Mouse (Mus musculus): ENCODE measurements around the gene Grn. TPM values are rescaled to one million over a fixed set of nuclear protein-coding genes. Genes with fewer than 3 reads are reported as not detected.
"Not testable (repeated sequence)": the region's sequence is repeated elsewhere in the genome, so short reads cannot be mapped to it uniquely, and the experiment has no call there.

Grn gene
- total RNA-seq, 2 experiments from 2014 or later, result 161 to 189 TPM

DNA sequence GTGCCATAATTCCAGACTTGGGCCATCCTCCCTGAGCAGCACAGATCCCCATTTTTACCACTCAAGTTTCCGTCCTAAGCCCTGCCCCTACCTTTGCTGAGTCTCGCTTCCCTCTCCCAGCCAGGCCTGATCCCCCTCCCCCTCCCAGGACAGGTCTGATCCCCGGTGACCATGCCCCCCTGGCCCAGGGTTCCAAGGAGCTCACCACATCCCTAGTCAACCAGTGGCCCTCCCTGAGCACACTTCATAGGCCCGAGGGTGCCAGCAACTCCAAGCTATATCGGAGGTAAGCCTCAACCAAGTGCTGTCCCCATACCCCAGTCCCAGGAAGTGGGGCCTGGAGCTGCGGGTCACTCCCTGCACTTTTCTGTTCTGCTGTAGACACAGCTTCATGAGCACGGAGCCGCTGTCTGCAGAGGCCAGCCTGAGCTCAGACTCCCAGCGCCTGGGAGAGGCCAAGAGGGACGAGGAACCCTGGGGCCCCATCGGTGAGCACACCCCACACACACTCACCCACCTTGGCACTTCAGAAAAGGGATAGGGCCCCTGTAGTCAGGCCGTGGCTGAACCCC, 29.5 kb upstream of the Grn start:
- DNase-seq, result peak; percentile 14

DNA sequence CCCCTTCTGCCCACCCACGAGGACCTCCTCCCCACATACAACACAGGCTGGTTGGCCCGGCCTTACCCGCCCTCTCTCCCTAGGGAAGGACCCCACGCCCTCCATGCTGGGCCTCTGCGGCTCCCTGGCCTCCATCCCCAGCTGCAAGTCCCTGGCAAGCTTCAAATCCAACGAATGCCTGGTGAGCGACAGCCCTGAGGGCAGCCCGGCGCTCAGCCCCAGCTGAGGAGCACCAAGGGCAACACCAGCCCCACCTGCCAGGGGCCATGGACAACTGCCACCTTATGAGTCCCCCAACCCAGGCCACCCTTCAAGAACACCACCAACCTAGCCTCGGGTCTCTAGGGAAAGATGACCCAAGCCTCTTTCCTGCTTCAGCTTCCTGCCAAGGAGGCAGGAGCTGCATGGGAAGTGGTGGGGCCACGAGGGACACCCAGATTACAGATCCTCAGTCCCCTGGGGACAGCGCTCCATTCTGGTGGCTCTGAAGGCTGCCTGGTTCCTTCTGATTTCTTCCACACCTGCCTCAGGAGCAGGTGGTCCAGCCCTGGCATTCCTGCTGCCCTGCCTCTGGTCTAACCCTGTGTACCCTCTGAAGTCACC, 28.1 kb upstream of the Grn start:
- peak; percentile 50 for DNase-seq

DNA sequence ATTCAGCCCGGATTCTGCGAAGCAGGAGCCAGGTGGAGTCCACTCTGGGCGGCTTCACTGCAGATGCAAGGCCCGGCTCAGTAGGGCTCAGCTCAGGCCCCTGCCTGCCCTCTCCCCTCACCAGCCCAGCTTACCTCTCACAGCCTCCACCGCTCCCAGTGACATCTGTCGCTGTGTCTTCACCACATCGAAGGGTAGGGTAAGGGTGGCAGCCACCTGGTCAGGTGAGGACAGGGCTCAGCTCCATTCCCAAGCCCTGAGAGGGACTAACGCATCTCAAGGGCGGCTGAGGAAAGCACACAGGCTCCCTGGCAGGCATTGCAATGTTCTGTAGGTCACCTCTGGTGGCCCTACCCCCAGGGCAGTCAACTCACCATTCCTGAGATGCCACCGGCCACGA, 26.5 kb upstream of the Grn start:
- DNase-seq, result no peak

DNA sequence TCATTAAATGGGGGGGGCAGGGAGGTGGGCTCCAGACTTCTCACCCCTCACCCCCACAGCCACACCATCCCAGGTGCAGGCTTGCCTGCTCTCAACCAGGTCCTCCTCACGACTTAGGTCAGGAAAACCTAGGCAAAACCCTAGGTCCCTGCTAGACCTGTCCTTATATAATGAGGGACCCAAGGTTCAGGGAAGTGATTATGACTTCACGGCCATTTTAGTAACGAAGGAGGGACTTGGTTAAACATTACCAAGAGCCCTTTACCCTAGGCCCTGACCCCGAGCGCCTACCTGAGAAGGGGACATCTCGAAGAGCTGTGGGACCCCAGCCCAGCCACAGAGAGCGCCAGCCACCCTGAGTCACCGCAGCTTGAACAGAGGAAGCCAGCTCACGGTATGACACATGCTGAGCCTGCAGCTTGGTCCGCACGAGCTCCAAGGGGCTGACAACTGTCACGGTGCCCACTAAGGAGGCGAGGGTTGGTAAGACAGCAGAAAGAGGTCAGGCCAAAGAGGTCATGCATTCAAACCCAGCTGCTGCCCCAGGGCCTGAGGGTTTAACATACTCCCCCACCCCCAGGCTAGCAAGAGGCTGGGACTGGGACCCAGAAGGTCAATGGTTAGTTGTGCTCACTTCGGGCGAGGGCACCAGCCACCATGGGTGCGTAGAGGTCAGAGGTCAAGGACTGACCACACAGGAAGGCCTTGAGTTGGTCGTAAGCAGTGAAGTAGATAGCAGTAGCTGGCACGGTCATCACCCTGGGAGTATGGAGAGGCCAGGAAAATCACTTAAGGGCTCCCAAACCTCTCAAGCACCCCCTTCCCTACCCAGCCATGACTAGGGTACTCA, 25.7 kb upstream of the Grn start:
- peak; percentile 36 for DNase-seq

DNA sequence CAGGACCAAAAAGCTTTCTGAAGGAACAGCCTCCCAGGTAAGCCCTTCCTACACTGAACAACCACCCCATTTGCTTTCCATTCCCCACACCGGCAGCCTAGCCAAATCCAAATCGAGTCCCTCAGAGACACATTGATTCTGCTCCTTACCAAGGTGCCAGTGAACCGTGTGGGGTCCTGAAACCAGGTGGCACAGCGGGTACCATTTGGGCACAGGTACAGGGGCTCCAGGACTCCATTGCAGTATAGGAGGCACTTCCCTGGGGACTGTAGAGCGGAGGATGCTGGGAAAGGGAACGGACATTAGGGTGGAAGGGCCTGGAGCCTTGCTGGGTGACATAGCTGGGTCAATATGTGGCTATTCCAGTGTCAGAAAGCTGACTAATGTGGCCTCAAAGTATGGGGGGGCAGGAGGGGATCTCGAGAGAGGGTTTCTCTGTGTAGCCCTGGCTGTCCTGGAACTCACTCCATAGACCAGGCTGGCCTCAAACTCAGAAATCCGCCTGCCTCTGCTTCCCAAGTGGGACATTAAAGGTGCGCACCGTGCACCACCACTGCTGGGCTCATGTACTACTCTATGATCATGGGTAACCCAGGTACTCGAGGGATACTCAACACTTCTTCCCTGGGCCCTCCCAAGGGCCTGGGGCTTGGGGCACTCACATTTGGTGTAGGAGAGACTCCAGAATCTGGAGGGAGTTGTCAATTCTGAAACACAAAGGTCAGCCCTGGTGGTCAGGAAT, 24.4 kb upstream of the Grn start:
- DNase-seq, result peak; percentile 7

DNA sequence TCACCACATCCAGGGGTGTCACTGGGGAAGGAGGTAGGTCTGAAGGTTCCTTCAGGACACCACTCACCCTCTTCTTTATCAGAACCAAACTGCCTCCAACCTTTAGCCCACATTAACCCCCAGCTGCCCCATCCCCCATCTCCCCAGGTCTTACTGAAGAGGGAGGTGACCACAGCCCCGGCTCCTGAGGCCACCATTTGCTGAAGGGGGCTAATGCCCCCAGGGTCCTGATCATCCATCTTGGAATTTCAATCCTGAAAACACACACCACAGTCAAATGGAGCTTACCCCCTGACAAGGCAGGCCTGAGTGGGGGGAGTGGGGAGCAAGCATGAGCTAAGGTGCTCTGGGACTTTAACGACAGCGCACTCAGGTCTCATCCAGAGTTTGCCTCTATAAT, 23.7 kb upstream of the Grn start:
- peak; percentile 30 for DNase-seq

DNA sequence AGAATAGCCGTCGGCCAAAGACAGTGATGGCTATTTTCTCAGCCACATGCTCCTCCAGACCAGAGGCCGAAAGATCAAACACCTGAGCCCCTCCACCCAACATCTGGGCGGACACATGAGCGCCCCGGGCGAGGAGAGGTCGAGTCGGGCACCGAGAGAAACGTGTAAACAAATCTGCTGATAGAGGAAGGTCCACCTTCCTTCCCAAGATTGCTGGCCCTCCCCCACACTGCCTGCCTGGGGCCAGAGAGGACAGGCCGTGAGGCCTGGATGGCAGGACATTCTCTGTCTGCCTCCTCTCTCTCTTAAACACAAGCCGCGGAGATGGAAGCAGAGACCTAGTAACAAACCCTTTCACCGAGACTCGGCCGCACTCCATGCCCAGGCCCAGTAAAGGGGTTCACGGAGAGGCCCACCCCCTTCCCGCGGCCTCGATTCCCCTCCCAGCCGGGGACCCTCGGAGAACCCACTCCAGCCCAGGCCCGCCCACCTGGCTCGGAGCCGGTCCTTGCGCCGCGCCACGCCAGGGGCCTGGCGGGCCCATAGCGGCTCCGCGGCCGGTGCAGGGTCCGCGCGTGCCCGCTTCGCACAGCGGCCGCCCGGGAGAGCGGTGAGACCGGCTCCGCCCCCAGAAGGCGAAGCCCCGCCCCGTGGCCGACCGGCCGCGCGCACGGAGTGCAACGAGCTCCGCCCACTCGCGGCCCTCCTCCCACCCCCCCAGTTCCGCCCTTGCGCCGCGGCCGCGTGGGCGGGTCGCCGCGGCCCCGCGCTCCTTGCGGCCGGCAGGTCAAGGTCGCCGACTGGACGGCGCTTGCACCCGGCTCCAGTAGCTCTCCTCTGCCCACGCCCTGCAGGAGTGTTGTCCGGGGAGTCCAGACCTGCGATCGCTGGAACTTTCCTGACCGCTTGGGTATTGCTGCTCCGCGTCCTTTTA, 22.9 kb upstream of the Grn start:
- peak; percentile 98 for DNase-seq

DNA sequence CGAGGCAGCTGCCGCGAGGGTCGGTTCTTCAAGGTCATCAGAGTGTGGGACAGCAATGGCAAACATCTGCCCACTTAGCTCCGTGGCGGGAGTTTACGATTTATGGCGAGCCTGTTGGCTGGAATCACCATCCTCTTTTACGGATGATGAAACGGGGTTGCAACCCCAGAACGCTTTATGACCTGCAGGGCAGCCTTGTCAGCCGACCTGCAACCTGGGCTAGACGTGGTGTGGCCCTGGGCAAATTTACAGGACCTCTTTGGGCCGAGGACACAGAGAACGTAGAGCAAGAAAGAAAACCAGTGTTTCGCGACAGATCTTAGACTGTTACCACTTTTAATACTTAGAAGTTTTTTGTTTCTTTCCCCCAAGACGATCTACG, 22.3 kb upstream of the Grn start, which contains the start of gene Slc25a39:
Gene Slc25a39 (minus strand): TSS at position 113 of the 382 bp plus-strand sequence.
- no peak for DNase-seq

DNA sequence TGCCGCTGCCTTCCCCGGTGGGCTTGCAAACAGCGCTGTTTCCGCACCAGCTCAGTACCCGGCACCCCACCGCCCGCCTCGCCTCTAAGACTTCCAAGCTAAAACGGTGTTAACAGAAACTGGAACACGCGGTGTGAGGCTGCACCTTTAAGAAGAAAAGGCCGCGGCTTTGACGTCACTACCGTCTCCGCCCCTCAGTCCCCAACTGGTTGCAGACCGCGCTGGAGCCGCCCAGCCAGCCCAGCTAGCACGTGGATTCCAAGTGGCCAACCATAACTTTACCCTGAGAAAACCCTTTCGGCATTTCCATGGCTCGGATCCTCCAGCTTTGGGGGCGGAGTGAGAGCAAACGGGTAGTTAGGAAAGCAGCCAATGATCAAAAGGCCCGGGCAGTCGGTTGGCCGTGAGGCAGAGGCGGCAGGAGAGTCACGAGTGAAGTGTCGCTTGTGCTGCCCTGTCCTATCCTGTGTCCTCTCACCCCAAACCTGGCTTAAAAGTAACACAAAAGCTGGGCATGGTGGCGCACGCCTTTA, 21.7 kb upstream of the Grn start:
- DNase-seq, result peak; percentile 97

DNA sequence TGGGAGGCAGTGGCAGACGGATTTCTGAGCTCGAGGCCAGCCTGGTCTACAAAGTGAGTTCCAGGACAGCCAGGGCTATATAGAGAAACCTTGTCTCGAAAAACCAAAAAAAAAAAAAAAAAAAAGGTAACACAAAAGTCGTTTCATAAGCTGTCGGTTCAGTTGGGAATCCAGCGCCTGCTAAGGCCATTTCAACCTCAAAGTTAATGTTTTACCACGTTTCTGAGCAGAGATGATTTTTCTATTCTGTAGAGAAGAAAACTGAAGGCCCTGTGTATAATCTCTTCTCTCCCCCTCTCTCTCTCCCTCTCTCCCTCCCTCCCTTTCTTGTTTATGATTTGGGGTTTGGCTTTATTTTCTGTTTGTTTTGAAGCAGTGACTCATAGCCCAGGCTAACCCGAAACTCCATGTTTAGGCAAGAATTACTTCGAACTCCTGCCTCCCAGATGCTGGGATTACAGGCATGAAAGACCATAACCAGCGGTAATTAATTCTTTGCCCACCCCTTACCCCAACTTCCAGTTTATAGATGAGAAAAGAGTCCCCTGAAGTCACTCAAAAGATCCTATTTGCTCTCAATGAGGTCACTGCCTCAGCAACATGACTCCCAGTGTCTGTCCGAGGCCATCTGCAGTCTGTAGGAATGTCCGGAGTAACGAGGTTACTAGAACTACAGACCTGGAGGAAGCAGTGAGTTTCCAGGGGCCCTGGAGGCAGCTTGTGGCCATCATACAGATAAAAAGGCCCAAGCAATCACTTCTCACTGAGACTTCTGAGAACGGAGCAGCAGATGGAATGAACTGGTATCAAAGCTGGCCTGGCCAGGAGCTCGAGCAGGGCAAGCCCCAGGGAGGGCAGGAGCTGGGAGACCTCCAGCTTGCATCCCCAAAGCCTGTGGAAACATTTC, 21.0 kb upstream of the Grn start:
- no peak for DNase-seq

DNA sequence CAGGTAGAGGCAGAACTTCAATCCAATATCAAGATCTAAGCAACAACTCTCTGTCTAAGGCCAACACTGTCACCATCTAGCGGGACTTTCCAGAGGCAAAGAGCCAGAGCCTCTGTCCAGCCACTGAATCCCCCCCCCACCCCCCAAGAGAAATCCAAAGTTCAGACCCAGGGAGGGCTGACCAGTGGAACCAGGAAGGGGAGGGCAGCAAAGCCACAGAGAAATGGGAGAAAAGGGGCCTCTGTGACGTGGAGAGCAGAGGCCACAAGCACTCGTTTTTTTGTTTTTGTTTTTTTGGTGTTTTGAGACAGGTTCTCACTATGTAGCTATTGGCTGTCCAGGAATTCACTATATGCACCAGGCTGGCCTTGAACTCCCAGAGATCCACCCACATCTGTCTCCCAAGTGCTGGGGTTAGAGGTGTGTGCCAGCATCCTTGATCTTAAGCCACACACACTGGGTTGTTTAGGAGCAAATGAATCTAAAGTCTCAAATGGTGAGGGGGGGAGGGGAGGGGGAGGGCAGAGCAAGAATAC, 20.3 kb upstream of the Grn start:
- DNase-seq, result peak; percentile 31

DNA sequence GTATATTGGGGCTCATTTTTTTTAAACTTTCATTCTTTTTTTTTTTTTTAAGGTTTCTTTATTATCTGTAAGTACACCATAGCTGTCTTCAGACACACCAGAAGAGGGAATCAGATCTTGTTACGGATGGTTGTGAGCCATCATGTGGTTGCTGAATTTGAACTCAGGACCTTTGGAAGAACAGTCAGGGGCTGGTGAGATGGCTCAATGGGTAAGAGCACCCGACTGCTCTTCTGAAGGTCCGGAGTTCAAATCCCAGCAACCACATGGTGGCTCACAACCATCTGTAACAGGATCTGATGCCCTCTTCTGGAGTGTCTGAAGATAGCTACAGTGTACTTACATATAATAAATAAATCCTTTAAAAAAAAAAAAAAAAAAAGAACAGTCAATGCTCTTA, 19.8 kb upstream of the Grn start:
- not testable (repeated sequence) for DNase-seq

DNA sequence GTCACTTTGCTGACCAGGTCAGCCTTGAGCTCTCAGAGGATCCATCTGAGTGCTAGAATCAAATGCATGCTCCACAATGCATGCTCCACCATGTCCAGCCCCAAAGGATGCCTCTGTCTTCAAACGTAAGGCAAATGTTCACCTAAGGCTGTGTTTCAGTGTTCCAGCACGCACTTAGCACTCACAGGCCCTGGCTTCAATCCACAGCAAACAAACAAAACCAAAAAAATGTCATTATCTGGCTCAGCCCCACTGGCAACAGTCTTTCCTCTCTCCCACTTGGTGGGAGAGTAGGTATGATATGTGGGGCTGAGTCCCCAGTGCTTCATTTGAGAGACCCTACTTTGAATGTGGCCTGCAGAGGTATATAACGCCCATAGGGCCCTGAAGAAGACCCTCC, 19.1 kb upstream of the Grn start:
- no peak for DNase-seq

DNA sequence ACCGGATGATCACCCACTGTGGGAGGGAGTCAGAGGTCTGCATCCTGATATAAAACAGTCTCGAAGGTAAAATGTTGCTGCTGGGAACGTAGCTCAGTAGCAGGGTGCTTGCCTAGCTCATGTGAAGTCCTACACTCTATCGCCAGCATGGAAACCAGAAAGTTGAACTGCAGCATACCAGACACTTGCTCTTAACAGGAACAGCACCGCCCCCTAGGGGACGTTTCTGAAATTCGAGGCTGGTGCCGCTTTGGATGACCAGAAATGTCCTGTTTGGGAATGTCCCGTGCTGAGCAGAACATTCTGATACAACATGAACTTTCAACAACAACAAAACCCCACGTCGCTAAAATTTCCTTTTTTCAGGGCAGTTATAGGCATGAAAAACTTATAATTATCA, 18.4 kb upstream of the Grn start:
- peak; percentile 96 for DNase-seq

DNA sequence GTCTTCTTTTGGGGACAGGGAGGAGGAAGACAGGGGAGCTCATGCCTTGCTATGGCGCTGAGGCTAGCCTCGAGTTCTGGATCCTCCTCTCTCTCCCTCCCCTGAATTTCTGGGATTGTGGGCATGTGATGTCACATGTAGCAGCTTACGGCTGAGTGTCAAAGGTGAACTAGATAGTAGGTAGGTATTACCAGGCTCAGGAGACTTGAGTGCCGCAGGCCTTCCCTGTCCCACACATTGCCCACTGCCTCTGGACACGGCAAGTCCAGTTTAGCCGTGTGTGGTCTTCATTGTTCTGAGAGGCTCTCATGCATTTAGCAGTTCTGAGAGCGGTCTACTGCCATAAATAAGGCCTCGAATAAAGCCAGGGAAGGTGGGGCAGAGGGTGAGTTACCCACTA, 17.1 kb upstream of the Grn start:
- no peak for DNase-seq

DNA sequence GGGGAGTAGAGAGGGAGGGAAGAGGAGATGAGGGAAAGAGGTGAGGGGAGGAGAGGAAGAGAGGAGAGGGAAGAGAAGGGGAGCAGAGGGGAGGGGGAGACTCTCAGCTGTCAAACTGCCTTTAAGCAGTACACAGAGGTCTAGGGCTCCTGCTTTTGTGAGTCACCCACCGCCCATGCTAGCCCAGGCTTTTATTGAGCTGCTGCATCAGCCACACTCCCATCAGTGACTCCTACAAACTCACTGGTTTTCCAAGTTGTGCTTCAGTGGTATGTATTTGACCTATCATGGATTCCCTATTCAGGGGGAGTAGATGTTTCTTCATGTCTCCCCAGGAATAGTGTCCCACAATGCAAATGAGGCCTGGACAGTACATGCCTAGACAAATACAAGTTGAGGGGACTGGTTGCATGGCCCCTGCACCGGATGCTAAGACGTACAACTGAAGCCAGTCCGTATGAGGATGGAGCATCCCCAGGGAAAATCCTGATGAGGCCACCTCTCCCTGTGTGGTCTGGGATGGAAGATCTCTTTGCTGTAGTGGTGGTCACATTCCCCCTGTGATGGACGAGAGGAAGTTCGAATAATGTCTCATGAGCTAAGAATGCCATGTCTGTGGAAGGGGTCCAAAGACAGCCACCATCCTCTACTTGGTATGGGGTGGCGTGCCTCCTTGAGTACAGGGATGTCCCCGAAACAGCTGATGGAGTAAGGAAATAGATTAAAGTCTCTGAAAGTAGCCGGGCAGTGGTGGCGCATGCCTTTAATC, 14.9 kb upstream of the Grn start:
- DNase-seq, result no peak

DNA sequence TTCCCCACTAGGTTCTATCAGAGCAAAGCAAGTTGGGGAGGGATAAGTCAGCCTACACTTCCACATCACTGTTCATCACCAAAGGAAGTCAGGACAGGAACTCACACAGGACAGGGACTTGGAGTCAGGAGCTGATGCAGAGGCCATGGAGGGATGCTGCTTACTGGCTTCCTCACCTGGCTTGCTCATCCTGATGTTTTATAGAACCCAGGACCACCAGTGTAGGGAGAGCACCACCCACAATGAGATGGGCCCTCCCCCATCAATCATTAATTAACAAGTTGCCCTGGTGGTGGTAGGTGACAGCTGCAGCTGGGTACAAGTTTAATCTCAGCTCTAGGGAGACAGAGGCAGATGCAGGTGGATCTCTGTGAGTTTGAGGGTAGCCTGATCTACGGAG, 13.0 kb upstream of the Grn start:
- DNase-seq, result no peak

DNA sequence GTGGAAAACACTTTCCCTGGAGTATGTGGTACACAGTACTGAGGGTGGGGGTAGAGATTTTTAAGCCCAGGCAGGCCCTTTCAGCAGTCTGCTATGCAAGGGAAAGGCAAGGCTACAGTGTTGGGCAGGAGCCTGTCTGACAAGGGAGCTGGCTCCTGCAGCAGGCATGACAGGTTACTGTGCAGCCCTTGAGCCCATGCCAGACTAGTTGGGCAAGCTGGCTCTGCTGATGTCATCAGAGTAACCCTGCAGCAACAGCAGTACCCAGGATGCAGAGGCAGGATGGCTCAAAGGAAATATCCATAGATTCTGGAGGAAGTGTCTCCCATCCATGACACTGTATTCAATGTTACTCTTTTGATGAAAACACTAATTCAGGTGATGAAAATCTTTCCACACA, 11.2 kb upstream of the Grn start:
- DNase-seq, result peak; percentile 85

DNA sequence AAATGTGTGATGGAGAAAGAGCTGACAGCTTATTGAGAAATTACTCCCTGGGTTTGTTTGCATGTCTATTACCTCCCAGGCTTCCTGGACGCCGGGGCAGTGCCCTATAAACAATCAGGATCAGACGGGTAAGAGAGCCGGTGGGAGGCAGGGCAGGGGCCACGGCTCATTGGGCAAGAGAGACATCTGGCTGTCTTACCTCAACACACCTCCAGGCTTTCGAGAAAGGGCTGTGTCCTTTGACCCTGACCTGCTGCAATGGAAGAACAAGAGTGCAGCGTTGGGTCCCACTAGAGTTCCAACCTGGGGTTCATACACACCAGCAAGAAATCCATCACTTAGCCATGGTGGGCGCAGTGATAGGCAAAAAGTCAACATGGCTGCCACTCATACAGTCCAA, 8.6 kb upstream of the Grn start:
- DNase-seq, result no peak
